Mouse (Mus musculus) intestine, embryonic 15.5 days (tissue): Measurements from ENCODE around the gene Ptcra. TPM values are rescaled to one million over a fixed set of nuclear protein-coding genes. Genes with fewer than 3 reads are reported as not detected.
"Not testable (repeated sequence)": the region's sequence is repeated elsewhere in the genome, so short reads cannot be mapped to it uniquely, and the experiment has no call there.

Source experiments
- ATAC-seq: fragments of 200-750 bp; cut with Nextera tagmentation; 2 replicates; pipeline ENCODE4 v1.8.0; 2017; ENCODE audit warnings: moderate TSS enrichment, moderate library complexity
- H3K27ac ChIP-seq: fragments of 300-500 bp; sonication (generic); 2 replicates; pipeline ENCODE4 v1.5.1; 2015; ENCODE audit warnings: mild to moderate bottlenecking, inconsistent platforms
- H3K27me3 ChIP-seq: fragments of 300-500 bp; sonication (generic); replicated peaks from 2 replicates; pipeline ENCODE4 v1.6.1; 2015; ENCODE audit warnings: inconsistent platforms
- H3K36me3 ChIP-seq: fragments of 300-500 bp; sonication (generic); 2 replicates; pipeline ENCODE4 v1.6.1; 2015; ENCODE audit warnings: inconsistent platforms
- H3K4me1 ChIP-seq: fragments of 300-500 bp; sonication (generic); replicated peaks from 2 replicates; pipeline ENCODE4 v1.6.1; 2015; ENCODE audit warnings: inconsistent platforms
- H3K4me2 ChIP-seq: fragments of 300-500 bp; sonication (generic); replicated peaks from 2 replicates; pipeline ENCODE4 v1.6.1; 2015; ENCODE audit warnings: mild to moderate bottlenecking, inconsistent platforms
- H3K4me3 ChIP-seq: fragments of 300-500 bp; sonication (generic); replicated peaks from 2 replicates; pipeline ENCODE4 v1.5.1; 2015; ENCODE audit warnings: inconsistent platforms
- H3K9ac ChIP-seq: fragments of 300-500 bp; sonication (generic); 2 replicates; pipeline ENCODE4 v1.6.1; 2015; ENCODE audit warnings: inconsistent platforms
- H3K9me3 ChIP-seq: fragments of 300-500 bp; sonication (generic); 2 replicates; pipeline ENCODE4 v1.6.1; 2016; ENCODE audit warnings: inconsistent platforms
- WGBS: fragments of 180-500 bp; shearing (Covaris S2); methylation state at CpG from one replicate; pipeline ENCODE4 v1.1.7; 2015; 5-methylcytosine and 5-hydroxymethylcytosine counted together
- polyA plus RNA-seq: library from polyadenylated mRNA; unstranded; fragments of >200 nt; fragmentation: Nextera tagmentation; extraction: Ambion mirVana; gene quantifications from 2 replicates; pipeline ENCODE4 v1.2.1, GENCODE M21; 2015

The Ptcra gene
- 0.40 and 0.56 TPM in 2 replicates for polyA plus RNA-seq

- no peaks in the 10 kb centered on the region for H3K9me3 ChIP-seq
- no peaks in the 10 kb centered on the region for H3K4me1 ChIP-seq
- no peak within 1 kb of the TSS for H3K4me2 ChIP-seq
- H3K27me3 ChIP-seq: no peaks in the 10 kb centered on the region
- no peak within 1 kb of the TSS for H3K9ac ChIP-seq
- no peak within 1 kb of the TSS for H3K4me3 ChIP-seq
- no peak for ATAC-seq
- H3K36me3 ChIP-seq: no peaks in the 10 kb centered on the region
- 60% methylated on average over 2 of the region's 2 CpGs for WGBS
- H3K27ac ChIP-seq: no peak within 1 kb of the TSS
Measured at GRCm38 (mm10) chr17:46763544-46763943, at the start of gene Ptcra. Ptcra (minus strand) TSS chr17:46763712.

DNA sequence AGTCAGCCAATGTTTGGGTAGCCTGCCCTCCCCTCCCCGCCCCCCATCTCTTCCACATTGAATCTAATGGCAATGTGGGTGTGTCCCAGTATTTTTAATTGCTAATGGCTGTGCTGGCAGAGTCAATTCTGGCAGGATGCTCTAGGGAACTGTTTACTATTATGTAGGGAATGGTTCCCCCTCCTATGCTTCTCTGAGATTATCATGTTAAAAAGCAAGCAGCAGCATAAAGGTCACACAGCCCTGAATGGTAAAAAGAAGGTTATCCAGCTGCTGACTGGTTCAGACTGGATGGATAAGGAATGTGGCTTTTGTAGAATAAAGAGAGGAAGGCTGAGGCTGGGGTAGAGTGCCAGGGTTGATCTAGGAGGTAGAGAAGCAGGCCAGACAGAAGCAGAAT lies 48.9 kb upstream of the Ptcra start:
- no peak for ATAC-seq
- no peaks in the 10 kb centered on the region for H3K27me3 ChIP-seq
- H3K36me3 ChIP-seq: peaks cover 19% of the 10 kb centered on the region
- H3K4me1 ChIP-seq: no peaks in the 10 kb centered on the region
- no peak overlapping the region for H3K9ac ChIP-seq
- no peaks in the 10 kb centered on the region for H3K9me3 ChIP-seq
- H3K27ac ChIP-seq: no peak overlapping the region
- H3K4me3 ChIP-seq: no peak overlapping the region
- WGBS: 97% methylated on average over 1 of the region's 1 CpGs
- no peak overlapping the region for H3K4me2 ChIP-seq

DNA sequence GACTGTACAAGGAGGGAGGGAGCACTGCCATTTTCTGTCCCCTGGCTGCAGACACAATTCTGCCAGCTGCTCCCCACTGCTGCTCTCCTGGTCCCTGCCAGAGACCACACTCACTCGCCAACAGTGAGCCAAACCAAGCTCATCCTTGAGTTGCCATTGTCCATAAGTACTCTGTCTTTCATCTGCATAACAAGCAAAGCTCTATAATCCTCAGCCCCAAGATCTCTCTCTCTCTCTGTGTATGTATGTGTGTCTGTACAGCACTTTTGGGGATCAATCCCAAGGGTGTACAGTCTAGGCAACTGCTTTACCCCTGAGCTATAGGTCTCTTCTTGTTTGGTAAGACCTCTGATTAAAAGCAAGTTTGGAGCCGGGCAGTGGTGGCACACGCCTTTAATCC lies 47.2 kb upstream of the Ptcra start:
- Histone ChIP-seq H3K27me3 (no peaks in the 10 kb centered on the region), H3K4me3 (no peak overlapping the region), H3K36me3 (peaks cover 24% of the 10 kb centered on the region), H3K9ac (no peak overlapping the region), H3K4me1 (no peaks in the 10 kb centered on the region), H3K9me3 (no peaks in the 10 kb centered on the region), H3K4me2 (no peak overlapping the region), H3K27ac (no peak overlapping the region)
- WGBS: 89% methylated on average over 3 of the region's 3 CpGs
- ATAC-seq: no peak

- 83% methylated on average over 6 of the region's 6 CpGs for WGBS
- no peaks in the 10 kb centered on the region for H3K4me1 ChIP-seq
- H3K27me3 ChIP-seq: no peaks in the 10 kb centered on the region
- no peak for ATAC-seq
- no peak overlapping the region for H3K27ac ChIP-seq
- H3K4me2 ChIP-seq: no peak overlapping the region
- no peak overlapping the region for H3K4me3 ChIP-seq
- peaks cover 20% of the 10 kb centered on the region for H3K36me3 ChIP-seq
- H3K9me3 ChIP-seq: no peaks in the 10 kb centered on the region
- H3K9ac ChIP-seq: no peak overlapping the region
Measured at GRCm38 (mm10) chr17:46809131-46809830, 45.8 kb upstream of the Ptcra start.

- Histone ChIP-seq H3K4me1 (no peaks in the 10 kb centered on the region), H3K9ac (no peak overlapping the region), H3K4me2 (no peak overlapping the region), H3K4me3 (no peak overlapping the region), H3K9me3 (no peaks in the 10 kb centered on the region), H3K27ac (no peak overlapping the region), H3K36me3 (peaks cover 20% of the 10 kb centered on the region), H3K27me3 (no peaks in the 10 kb centered on the region)
- 93% methylated on average over 10 of the region's 10 CpGs for WGBS
- no peak for ATAC-seq
Measured at GRCm38 (mm10) chr17:46808376-46808775, 44.9 kb upstream of the Ptcra start.

GRCm38 (mm10) chr17:46801761-46802160 lies 38.2 kb upstream of the Ptcra start:
- no peak overlapping the region for H3K4me2 ChIP-seq
- 86% methylated on average over 6 of the region's 6 CpGs for WGBS
- no peaks in the 10 kb centered on the region for H3K9me3 ChIP-seq
- no peak overlapping the region for H3K9ac ChIP-seq
- no peak for ATAC-seq
- peaks cover 14% of the 10 kb centered on the region for H3K36me3 ChIP-seq
- H3K4me1 ChIP-seq: no peaks in the 10 kb centered on the region
- H3K4me3 ChIP-seq: no peak overlapping the region
- H3K27me3 ChIP-seq: no peaks in the 10 kb centered on the region
- no peak overlapping the region for H3K27ac ChIP-seq

DNA sequence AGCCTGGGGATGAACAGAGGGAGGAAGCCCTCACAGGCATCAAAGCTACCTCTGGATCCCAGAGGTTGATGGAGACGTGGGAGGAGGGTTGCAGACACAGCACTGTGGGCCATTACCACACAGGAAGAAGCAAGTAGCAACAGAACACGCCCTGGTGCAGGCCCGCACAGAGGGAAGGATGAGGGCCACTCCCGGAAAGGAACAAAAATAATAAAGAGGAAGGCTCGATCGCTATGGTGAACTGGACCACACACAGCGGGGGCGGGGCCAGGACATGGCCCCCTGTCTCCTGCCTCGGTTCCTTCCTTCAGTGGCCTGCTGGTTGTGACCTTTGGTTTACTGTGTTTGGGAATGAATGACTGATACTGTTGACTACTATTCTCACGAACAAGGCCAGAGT lies 36.2 kb upstream of the Ptcra start:
- ATAC-seq: no peak
- Histone ChIP-seq H3K9me3 (no peaks in the 10 kb centered on the region), H3K4me3 (no peak overlapping the region), H3K27me3 (no peaks in the 10 kb centered on the region), H3K4me2 (no peak overlapping the region), H3K27ac (no peak overlapping the region), H3K9ac (no peak overlapping the region), H3K36me3 (peaks cover 10% of the 10 kb centered on the region), H3K4me1 (no peaks in the 10 kb centered on the region)
- WGBS: 75% methylated on average over 10 of the region's 10 CpGs

DNA sequence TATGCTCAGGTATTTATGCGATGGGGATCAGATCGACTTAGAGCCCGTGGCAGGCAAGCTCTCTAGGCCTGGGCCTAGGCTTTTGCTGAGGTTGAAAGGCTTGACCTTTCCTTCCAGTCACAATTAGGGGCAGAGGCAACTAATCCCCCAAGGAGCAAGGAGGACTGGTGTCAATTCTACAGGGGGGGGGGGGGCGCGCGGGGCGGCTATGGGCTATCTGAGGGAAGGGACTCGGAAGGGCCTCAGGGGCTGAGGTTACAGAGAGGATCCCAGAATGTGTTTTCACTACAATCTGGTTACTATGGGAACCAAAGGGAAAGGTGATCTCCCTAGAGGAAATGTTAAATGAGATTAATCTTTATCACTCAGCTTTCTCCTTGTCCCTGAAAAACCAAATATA lies 33.9 kb upstream of the Ptcra start:
- H3K9ac ChIP-seq: no peak overlapping the region
- H3K4me1 ChIP-seq: no peaks in the 10 kb centered on the region
- no peaks in the 10 kb centered on the region for H3K27me3 ChIP-seq
- peaks cover 10% of the 10 kb centered on the region for H3K36me3 ChIP-seq
- ATAC-seq: no peak
- 61% methylated on average over 4 of the region's 8 CpGs for WGBS
- no peak overlapping the region for H3K27ac ChIP-seq
- H3K4me2 ChIP-seq: no peak overlapping the region
- no peaks in the 10 kb centered on the region for H3K9me3 ChIP-seq
- no peak overlapping the region for H3K4me3 ChIP-seq

- 87% methylated on average over 4 of the region's 4 CpGs for WGBS
- no peak for ATAC-seq
Measured at GRCm38 (mm10) chr17:46796743-46797142, 33.2 kb upstream of the Ptcra start.

DNA sequence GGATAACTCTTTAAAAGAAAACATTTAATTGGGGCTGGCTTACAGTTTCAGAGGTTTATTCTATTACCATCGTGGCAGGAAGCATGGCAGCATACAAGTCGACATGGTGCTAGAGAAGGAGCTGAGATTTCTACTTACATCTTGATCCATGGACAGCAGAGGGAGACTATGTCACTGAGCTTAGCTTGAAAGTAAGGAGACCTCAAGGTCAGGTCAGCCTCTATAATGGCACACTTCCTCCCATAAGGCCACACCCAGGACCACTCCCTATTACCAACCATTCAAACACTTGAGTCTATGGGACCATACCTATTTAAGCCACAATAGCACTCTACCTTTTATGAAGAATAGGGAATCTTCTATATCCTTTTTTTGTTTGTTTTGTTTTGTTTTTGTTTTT lies 29.5 kb upstream of the Ptcra start:
- Histone ChIP-seq H3K36me3 (no peaks in the 10 kb centered on the region), H3K27ac (no peak overlapping the region), H3K27me3 (no peaks in the 10 kb centered on the region), H3K4me2 (no peak overlapping the region), H3K4me3 (no peak overlapping the region), H3K9me3 (no peaks in the 10 kb centered on the region), H3K4me1 (no peaks in the 10 kb centered on the region), H3K9ac (no peak overlapping the region)
- 80% methylated on average over 2 of the region's 2 CpGs for WGBS
- no peak for ATAC-seq

More at GRCm38 (mm10) chr17:46796743-46797142, 33.2 kb upstream of the Ptcra start:
- H3K4me1 ChIP-seq: no peaks in the 10 kb centered on the region
- no peak overlapping the region for H3K9ac ChIP-seq
- no peaks in the 10 kb centered on the region for H3K9me3 ChIP-seq
- H3K27me3 ChIP-seq: no peaks in the 10 kb centered on the region
- no peak overlapping the region for H3K4me2 ChIP-seq
- no peak overlapping the region for H3K27ac ChIP-seq
- peaks cover 10% of the 10 kb centered on the region for H3K36me3 ChIP-seq
- H3K4me3 ChIP-seq: no peak overlapping the region

GRCm38 (mm10) chr17:46787974-46788373 lies 24.5 kb upstream of the Ptcra start:
- not testable (repeated sequence) for H3K27me3 ChIP-seq, H3K4me1 ChIP-seq, H3K9ac ChIP-seq, H3K4me3 ChIP-seq, H3K4me2 ChIP-seq, H3K9me3 ChIP-seq, H3K27ac ChIP-seq, ATAC-seq, H3K36me3 ChIP-seq
- WGBS: 67% methylated on average over 2 of the region's 2 CpGs

DNA sequence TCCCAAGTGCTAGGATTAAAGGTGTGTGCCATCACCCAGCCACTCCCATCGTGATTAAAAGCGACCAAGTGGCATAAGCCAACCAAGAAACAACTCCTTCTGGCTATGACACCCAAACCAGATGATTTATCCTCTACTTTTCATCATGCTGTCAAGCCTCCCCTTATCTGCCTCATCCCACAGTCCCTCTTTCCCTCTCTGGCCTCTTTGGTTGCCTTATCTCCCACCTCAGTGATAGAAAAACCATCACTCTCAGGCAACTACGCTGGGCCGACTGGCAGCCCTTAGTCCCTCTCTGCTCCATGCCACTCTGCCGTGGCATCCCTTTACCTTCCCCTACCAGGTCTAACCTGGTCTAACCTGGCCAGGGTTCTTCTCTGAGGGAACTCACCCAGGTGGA lies 23.4 kb upstream of the Ptcra start:
- WGBS: 88% methylated on average over 5 of the region's 5 CpGs
- Histone ChIP-seq H3K9ac (no peak overlapping the region), H3K9me3 (no peaks in the 10 kb centered on the region), H3K4me3 (no peak overlapping the region), H3K27ac (no peak overlapping the region), H3K4me2 (no peak overlapping the region), H3K4me1 (no peaks in the 10 kb centered on the region), H3K36me3 (no peaks in the 10 kb centered on the region), H3K27me3 (no peaks in the 10 kb centered on the region)
- no peak for ATAC-seq

- Histone ChIP-seq H3K4me3 (peak overlapping the region; percentile 68), H3K9ac (no peak overlapping the region), H3K27ac (peak overlapping the region; percentile 44; the same call in 1 of the 2 replicates), H3K4me2 (peak overlapping the region; percentile 62), H3K27me3 (no peaks in the 10 kb centered on the region), H3K9me3 (no peaks in the 10 kb centered on the region), H3K4me1 (0 out of 2 replicates have a peak, but pooled peaks cover 3% of the 10 kb centered on the region), H3K36me3 (peaks cover 21% of the 10 kb centered on the region)
- WGBS: 81% methylated on average over 2 of the region's 2 CpGs
- no peak; the same call in 1 of the 2 replicates for ATAC-seq
Measured at GRCm38 (mm10) chr17:46783222-46783565, 19.7 kb upstream of the Ptcra start.
